Mouse (Mus musculus): ENCODE measurements around the gene Ctla4. TPM values are rescaled to one million over a fixed set of nuclear protein-coding genes. Genes with fewer than 3 reads are reported as not detected.

Gene Ctla4
- polyA plus RNA-seq, 1 experiment from 2014 or later = 0.17 TPM

- no peak for ATAC-seq (ENCODE audit: insufficient number of reproducible peaks, low FRiP score, low TSS enrichment, low read depth)
- no peak for DNase-seq (ENCODE audit: low spot score)
Observed at GRCm38 (mm10) chr1:60920493-60921355, 33.9 kb downstream of the Ctla4 start.

GRCm38 (mm10) chr1:60929036-60929435, 42.2 kb downstream of the Ctla4 start:
- no peak overlapping the region for H3K4me2 ChIP-seq (ENCODE audit: low read depth, severe bottlenecking)
- 89% methylated on average over 3 of the region's 3 CpGs for WGBS
- no peak overlapping the region for H3K4me3 ChIP-seq (ENCODE audit: low read depth, low read length)
- ATAC-seq (ENCODE audit: insufficient number of reproducible peaks, low FRiP score, low TSS enrichment, low read depth) = no peak
- H3K36me3 ChIP-seq (ENCODE audit: control insufficient read depth, insufficient read depth, low read length) = no peaks in the 10 kb centered on the region
- DNase-seq (ENCODE audit: low spot score) = no peak
- H3K4me1 ChIP-seq (ENCODE audit: control insufficient read depth, insufficient read depth, low read length) = no peaks in the 10 kb centered on the region
- no peaks in the 10 kb centered on the region for H3K27me3 ChIP-seq (ENCODE audit: control insufficient read depth, insufficient read depth, low read length)
- no peak overlapping the region for H3K9ac ChIP-seq (ENCODE audit: low read length)
- H3K27ac ChIP-seq (replicated peaks; ENCODE audit: low read depth, low read length) = no peak overlapping the region
- H3K9me3 ChIP-seq (ENCODE audit: control insufficient read depth, low read length) = no peaks in the 10 kb centered on the region

More at GRCm38 (mm10) chr1:60920493-60921355, 33.9 kb downstream of the Ctla4 start:
- Histone ChIP-seq H3K27ac (replicated peaks; ENCODE audit: low read depth, low read length) (no peak overlapping the region), H3K4me2 (ENCODE audit: low read depth, severe bottlenecking) (no peak overlapping the region), H3K9me3 (ENCODE audit: control insufficient read depth, low read length) (no peaks in the 10 kb centered on the region), H3K4me3 (ENCODE audit: low read depth, low read length) (no peak overlapping the region), H3K36me3 (ENCODE audit: control insufficient read depth, insufficient read depth, low read length) (no peaks in the 10 kb centered on the region; the same call in 1 of the 2 replicates), H3K27me3 (ENCODE audit: control insufficient read depth, insufficient read depth, low read length) (no peaks in the 10 kb centered on the region), H3K4me1 (ENCODE audit: control insufficient read depth, insufficient read depth, low read length) (no peaks in the 10 kb centered on the region), H3K9ac (ENCODE audit: low read length) (no peak overlapping the region)
- 88% methylated on average over 24 of the region's 24 CpGs for WGBS

- no peak for ATAC-seq (ENCODE audit: insufficient number of reproducible peaks, low FRiP score, low TSS enrichment, low read depth)
Observed at GRCm38 (mm10) chr1:60930397-60930796, 43.6 kb downstream of the Ctla4 start.

GRCm38 (mm10) chr1:60935968-60936581, 49.3 kb downstream of the Ctla4 start:
- no peak for ATAC-seq (ENCODE audit: insufficient number of reproducible peaks, low FRiP score, low TSS enrichment, low read depth)

More at GRCm38 (mm10) chr1:60930397-60930796, 43.6 kb downstream of the Ctla4 start:
- H3K4me3 ChIP-seq (ENCODE audit: low read depth, low read length) = no peak overlapping the region
- H3K4me1 ChIP-seq (ENCODE audit: control insufficient read depth, insufficient read depth, low read length) = no peaks in the 10 kb centered on the region
- 87% methylated on average over 7 of the region's 7 CpGs for WGBS
- no peaks in the 10 kb centered on the region for H3K9me3 ChIP-seq (ENCODE audit: control insufficient read depth, low read length)
- H3K27me3 ChIP-seq (ENCODE audit: control insufficient read depth, insufficient read depth, low read length) = no peaks in the 10 kb centered on the region
- H3K36me3 ChIP-seq (ENCODE audit: control insufficient read depth, insufficient read depth, low read length) = no peaks in the 10 kb centered on the region
- no peak overlapping the region for H3K9ac ChIP-seq (ENCODE audit: low read length)
- no peak overlapping the region for H3K4me2 ChIP-seq (ENCODE audit: low read depth, severe bottlenecking)
- H3K27ac ChIP-seq (replicated peaks; ENCODE audit: low read depth, low read length) = no peak overlapping the region
- DNase-seq (ENCODE audit: low spot score) = no peak

GRCm38 (mm10) chr1:60936963-60937711, 50.3 kb downstream of the Ctla4 start:
- ATAC-seq (ENCODE audit: insufficient number of reproducible peaks, low FRiP score, low TSS enrichment, low read depth) (no peak), DNase-seq (ENCODE audit: low spot score) (no peak)
- Histone ChIP-seq H3K4me2 (ENCODE audit: low read depth, severe bottlenecking) (no peak overlapping the region), H3K27ac (replicated peaks; ENCODE audit: low read depth, low read length) (no peak overlapping the region), H3K36me3 (ENCODE audit: control insufficient read depth, insufficient read depth, low read length) (no peaks in the 10 kb centered on the region), H3K9ac (ENCODE audit: low read length) (no peak overlapping the region), H3K4me3 (ENCODE audit: low read depth, low read length) (no peak overlapping the region), H3K27me3 (ENCODE audit: control insufficient read depth, insufficient read depth, low read length) (no peaks in the 10 kb centered on the region), H3K4me1 (ENCODE audit: control insufficient read depth, insufficient read depth, low read length) (0 out of 2 replicates have a peak, but pooled peaks cover 3% of the 10 kb centered on the region), H3K9me3 (ENCODE audit: control insufficient read depth, low read length) (no peaks in the 10 kb centered on the region)
- 73% methylated on average over 6 of the region's 6 CpGs for WGBS

More at GRCm38 (mm10) chr1:60935968-60936581, 49.3 kb downstream of the Ctla4 start:
- Histone ChIP-seq H3K9me3 (ENCODE audit: control insufficient read depth, low read length) (no peaks in the 10 kb centered on the region), H3K27ac (replicated peaks; ENCODE audit: low read depth, low read length) (no peak overlapping the region), H3K4me2 (ENCODE audit: low read depth, severe bottlenecking) (no peak overlapping the region), H3K4me1 (ENCODE audit: control insufficient read depth, insufficient read depth, low read length) (0 out of 2 replicates have a peak, but pooled peaks cover 3% of the 10 kb centered on the region), H3K4me3 (ENCODE audit: low read depth, low read length) (no peak overlapping the region), H3K9ac (ENCODE audit: low read length) (no peak overlapping the region), H3K27me3 (ENCODE audit: control insufficient read depth, insufficient read depth, low read length) (no peaks in the 10 kb centered on the region), H3K36me3 (ENCODE audit: control insufficient read depth, insufficient read depth, low read length) (no peaks in the 10 kb centered on the region)
- DNase-seq (ENCODE audit: low spot score) = no peak
- 47% methylated on average over 8 of the region's 8 CpGs for WGBS

- ATAC-seq (ENCODE audit: insufficient number of reproducible peaks, low FRiP score, low TSS enrichment, low read depth) (no peak), DNase-seq (ENCODE audit: low spot score) (no peak)
- no peaks in the 10 kb centered on the region for H3K27me3 ChIP-seq (ENCODE audit: control insufficient read depth, insufficient read depth, low read length)
- H3K36me3 ChIP-seq (ENCODE audit: control insufficient read depth, insufficient read depth, low read length) = no peaks in the 10 kb centered on the region
- no peaks in the 10 kb centered on the region for H3K9me3 ChIP-seq (ENCODE audit: control insufficient read depth, low read length)
- H3K9ac ChIP-seq (ENCODE audit: low read length) = no peak overlapping the region
- no peak overlapping the region for H3K27ac ChIP-seq (replicated peaks; ENCODE audit: low read depth, low read length)
- H3K4me1 ChIP-seq (ENCODE audit: control insufficient read depth, insufficient read depth, low read length) = 0 out of 2 replicates have a peak, but pooled peaks cover 3% of the 10 kb centered on the region
- H3K4me3 ChIP-seq (ENCODE audit: low read depth, low read length) = no peak overlapping the region
- no peak overlapping the region for H3K4me2 ChIP-seq (ENCODE audit: low read depth, severe bottlenecking)
- 91% methylated on average over 2 of the region's 2 CpGs for WGBS
Observed at GRCm38 (mm10) chr1:60938256-60938655, 51.5 kb downstream of the Ctla4 start.

GRCm38 (mm10) chr1:60938974-60939373, 52.2 kb downstream of the Ctla4 start:
- 87% methylated on average over 5 of the region's 5 CpGs for WGBS
- H3K36me3 ChIP-seq (ENCODE audit: control insufficient read depth, insufficient read depth, low read length) = no peaks in the 10 kb centered on the region

GRCm38 (mm10) chr1:60940023-60940422, 53.2 kb downstream of the Ctla4 start:
- no peak overlapping the region for H3K9ac ChIP-seq (ENCODE audit: low read length)
- WGBS = 85% methylated on average over 3 of the region's 3 CpGs
- H3K4me3 ChIP-seq (ENCODE audit: low read depth, low read length) = no peak overlapping the region
- DNase-seq (ENCODE audit: low spot score) (no peak), ATAC-seq (ENCODE audit: insufficient number of reproducible peaks, low FRiP score, low TSS enrichment, low read depth) (no peak)
- no peaks in the 10 kb centered on the region for H3K36me3 ChIP-seq (ENCODE audit: control insufficient read depth, insufficient read depth, low read length)
- no peak overlapping the region for H3K27ac ChIP-seq (replicated peaks; ENCODE audit: low read depth, low read length)
- 0 out of 2 replicates have a peak, but pooled peaks cover 3% of the 10 kb centered on the region for H3K4me1 ChIP-seq (ENCODE audit: control insufficient read depth, insufficient read depth, low read length)
- no peaks in the 10 kb centered on the region for H3K9me3 ChIP-seq (ENCODE audit: control insufficient read depth, low read length)
- H3K27me3 ChIP-seq (ENCODE audit: control insufficient read depth, insufficient read depth, low read length) = no peaks in the 10 kb centered on the region
- no peak overlapping the region for H3K4me2 ChIP-seq (ENCODE audit: low read depth, severe bottlenecking)

More at GRCm38 (mm10) chr1:60938974-60939373, 52.2 kb downstream of the Ctla4 start:
- H3K9ac ChIP-seq (ENCODE audit: low read length) = no peak overlapping the region
- no peak for ATAC-seq (ENCODE audit: insufficient number of reproducible peaks, low FRiP score, low TSS enrichment, low read depth)
- H3K4me1 ChIP-seq (ENCODE audit: control insufficient read depth, insufficient read depth, low read length) = 0 out of 2 replicates have a peak, but pooled peaks cover 3% of the 10 kb centered on the region
- H3K27ac ChIP-seq (replicated peaks; ENCODE audit: low read depth, low read length) = no peak overlapping the region
- H3K27me3 ChIP-seq (ENCODE audit: control insufficient read depth, insufficient read depth, low read length) = no peaks in the 10 kb centered on the region
- H3K9me3 ChIP-seq (ENCODE audit: control insufficient read depth, low read length) = no peaks in the 10 kb centered on the region
- no peak for DNase-seq (ENCODE audit: low spot score)
- no peak overlapping the region for H3K4me3 ChIP-seq (ENCODE audit: low read depth, low read length)
- H3K4me2 ChIP-seq (ENCODE audit: low read depth, severe bottlenecking) = no peak overlapping the region
